Mouse (Mus musculus): ENCODE measurements around the gene Cdk14. TPM values are rescaled to one million over a fixed set of nuclear protein-coding genes. Genes with fewer than 3 reads are reported as not detected.

Gene Cdk14
- polyA plus RNA-seq, 1 experiment from 2014 or later = 30.6 TPM

DNA sequence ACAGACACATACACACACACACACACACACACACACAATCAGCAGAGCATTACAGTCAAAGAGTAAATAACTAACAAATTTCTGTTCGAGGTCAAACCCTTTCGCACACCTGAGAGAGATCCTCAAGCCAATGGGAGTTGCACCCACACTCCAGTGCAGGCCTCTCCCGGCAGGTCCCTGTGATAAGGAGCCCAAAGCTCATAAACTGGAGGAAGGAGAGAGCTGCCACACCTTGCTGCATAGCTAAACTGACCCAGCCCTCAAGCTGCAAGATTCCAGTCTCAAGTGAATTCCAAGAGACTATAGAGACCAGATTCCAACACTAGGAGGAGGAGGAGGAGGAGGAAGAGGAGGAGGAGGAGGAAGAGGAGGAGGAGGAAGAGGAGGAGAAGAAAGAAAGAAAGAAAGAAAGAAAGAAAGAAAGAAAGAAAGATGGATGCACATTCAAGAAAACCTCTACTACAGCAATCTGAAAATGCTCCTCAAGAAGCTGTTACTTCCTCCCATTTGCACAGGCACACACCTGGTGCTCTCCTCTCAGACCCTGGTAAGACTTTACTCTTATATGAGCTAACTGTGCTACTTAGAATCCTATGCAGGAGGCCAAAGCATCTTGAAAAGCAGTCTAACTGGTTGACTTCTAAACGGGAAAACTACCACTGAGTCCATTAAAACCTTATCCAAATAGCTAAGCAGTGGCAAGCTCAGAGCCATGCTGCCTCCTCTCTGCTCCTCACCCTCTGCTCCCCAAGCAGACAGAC lies 49.6 kb downstream of the Cdk14 start:
- H3K4me2 ChIP-seq (ENCODE audit: low read length) = no peak overlapping the region
- H3K27me3 ChIP-seq (replicated peaks; ENCODE audit: control insufficient read depth, insufficient read depth, low read length) = no peaks in the 10 kb centered on the region
- 80% methylated on average over 4 of the region's 4 CpGs for WGBS
- no peak overlapping the region for H3K27ac ChIP-seq (ENCODE audit: low read length)
- no peak overlapping the region for H3K4me3 ChIP-seq (replicated peaks; ENCODE audit: low read length)
- H3K4me1 ChIP-seq (replicated peaks; ENCODE audit: control insufficient read depth, insufficient read depth, low read length) = peaks cover 12% of the 10 kb centered on the region
- H3K9ac ChIP-seq (replicated peaks; ENCODE audit: low read depth, low read length) = no peak overlapping the region
- ATAC-seq = no peak
- no peaks in the 10 kb centered on the region for H3K36me3 ChIP-seq (ENCODE audit: control insufficient read depth, insufficient read depth)
- H3K9me3 ChIP-seq (ENCODE audit: control insufficient read depth, low read length) = no peaks in the 10 kb centered on the region

DNA sequence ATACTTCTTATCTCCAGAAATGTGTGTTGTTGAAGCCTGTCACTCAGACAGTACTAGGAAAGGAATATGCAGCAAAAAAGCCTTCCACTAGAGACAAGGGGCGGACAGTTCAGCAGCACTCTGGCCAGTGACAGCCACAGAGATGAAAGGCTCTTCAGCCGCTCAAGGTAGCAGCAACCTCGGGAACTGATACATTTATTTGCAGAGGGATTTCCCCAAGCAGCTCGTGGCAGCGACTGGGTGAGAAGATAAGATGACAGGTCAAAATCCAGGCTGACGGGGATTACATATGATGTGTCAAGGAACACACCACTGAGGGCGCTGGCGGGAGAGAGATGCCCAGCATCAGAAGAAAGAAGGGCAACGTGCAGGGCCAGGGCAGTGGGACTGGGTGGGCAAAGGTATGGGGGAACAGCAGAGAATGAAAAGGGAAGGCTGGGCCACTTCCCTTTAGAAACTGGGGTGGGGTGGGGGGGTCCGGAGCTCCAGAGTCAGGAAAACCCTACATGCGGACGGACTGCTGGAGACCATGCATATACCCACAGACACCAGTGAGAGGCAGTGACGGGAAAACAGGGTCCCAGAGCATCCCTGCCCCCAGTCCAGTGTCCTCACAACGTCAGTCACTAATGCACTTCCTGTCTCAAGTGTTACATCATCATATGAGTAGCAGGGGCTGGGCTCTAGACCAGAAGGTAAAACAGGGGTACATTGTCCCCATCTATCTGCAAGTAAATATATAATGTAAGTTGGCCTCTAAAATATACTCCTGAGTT lies 51.5 kb downstream of the Cdk14 start:
- Histone ChIP-seq H3K4me1 (replicated peaks; ENCODE audit: control insufficient read depth, insufficient read depth, low read length) (peaks cover 10% of the 10 kb centered on the region), H3K27ac (ENCODE audit: low read length) (no peak overlapping the region), H3K9ac (replicated peaks; ENCODE audit: low read depth, low read length) (no peak overlapping the region), H3K36me3 (ENCODE audit: control insufficient read depth, insufficient read depth) (no peaks in the 10 kb centered on the region), H3K27me3 (replicated peaks; ENCODE audit: control insufficient read depth, insufficient read depth, low read length) (no peaks in the 10 kb centered on the region), H3K4me3 (replicated peaks; ENCODE audit: low read length) (no peak overlapping the region), H3K9me3 (ENCODE audit: control insufficient read depth, low read length) (no peaks in the 10 kb centered on the region), H3K4me2 (ENCODE audit: low read length) (no peak overlapping the region)
- no peak for ATAC-seq
- WGBS = 88% methylated on average over 14 of the region's 14 CpGs

DNA sequence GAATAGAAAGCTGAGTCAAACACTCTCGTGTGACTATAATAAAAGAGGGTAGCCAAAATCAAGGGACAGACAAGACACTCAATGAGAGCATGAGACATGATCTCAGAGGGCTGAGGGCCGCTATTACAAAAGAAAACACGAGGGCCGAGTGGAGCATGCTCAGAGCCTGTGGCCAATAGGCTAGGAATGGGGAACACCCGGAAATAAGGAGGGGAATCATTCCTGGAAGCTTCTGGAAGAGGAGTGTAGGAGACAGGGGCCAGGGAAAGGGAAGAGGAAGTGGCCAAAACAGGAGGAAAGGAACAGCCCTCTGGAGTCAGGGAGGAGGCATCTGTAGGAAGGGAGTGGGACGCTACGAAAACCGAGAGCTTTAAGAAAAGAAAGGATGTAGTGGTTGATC lies 52.6 kb downstream of the Cdk14 start:
- ATAC-seq = no peak
- Histone ChIP-seq H3K27ac (ENCODE audit: low read length) (no peak overlapping the region), H3K36me3 (ENCODE audit: control insufficient read depth, insufficient read depth) (no peaks in the 10 kb centered on the region), H3K4me2 (ENCODE audit: low read length) (no peak overlapping the region), H3K9me3 (ENCODE audit: control insufficient read depth, low read length) (no peaks in the 10 kb centered on the region), H3K4me1 (replicated peaks; ENCODE audit: control insufficient read depth, insufficient read depth, low read length) (peaks cover 4% of the 10 kb centered on the region), H3K4me3 (replicated peaks; ENCODE audit: low read length) (no peak overlapping the region), H3K27me3 (replicated peaks; ENCODE audit: control insufficient read depth, insufficient read depth, low read length) (no peaks in the 10 kb centered on the region), H3K9ac (replicated peaks; ENCODE audit: low read depth, low read length) (no peak overlapping the region)
- 89% methylated on average over 8 of the region's 8 CpGs for WGBS

DNA sequence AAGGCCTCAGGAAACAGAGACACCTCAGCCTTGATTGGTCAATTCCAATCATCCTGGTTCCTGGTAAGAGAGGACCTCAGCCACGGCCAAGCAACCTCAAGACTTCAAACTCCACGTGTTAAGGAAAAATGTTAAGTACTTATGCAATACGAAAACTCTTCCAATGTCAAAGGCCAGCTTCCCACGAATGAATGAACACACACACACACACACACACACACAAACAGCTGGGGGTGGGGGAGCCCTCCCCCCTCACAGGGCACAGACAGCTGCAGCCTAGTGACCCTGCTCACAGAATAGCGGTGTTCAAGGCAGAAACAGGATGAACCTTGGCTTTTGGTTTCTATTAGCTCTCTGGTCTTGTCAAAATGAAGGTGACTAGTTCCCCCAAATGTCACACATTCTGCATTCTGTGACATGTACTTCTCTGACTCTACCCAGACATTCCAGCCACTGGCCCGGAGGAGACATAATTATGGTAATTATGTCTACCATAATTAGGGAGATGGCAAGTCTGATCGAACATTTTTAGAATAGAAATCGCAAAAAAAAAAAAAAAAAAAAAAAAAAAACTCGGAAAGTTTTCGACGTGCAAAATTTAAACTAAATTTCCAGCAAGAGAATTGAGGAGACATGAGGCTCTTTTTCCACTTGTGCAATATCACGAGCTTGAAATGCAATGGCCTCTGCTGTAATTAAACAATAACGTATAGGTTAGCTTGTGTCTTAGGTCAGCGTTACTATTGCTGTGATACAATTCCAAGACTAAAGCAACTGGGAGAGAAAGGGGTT lies 54.6 kb downstream of the Cdk14 start:
- Histone ChIP-seq H3K4me3 (replicated peaks; ENCODE audit: low read length) (no peak overlapping the region), H3K36me3 (ENCODE audit: control insufficient read depth, insufficient read depth) (no peaks in the 10 kb centered on the region), H3K27ac (ENCODE audit: low read length) (no peak overlapping the region), H3K4me2 (ENCODE audit: low read length) (no peak overlapping the region), H3K4me1 (replicated peaks; ENCODE audit: control insufficient read depth, insufficient read depth, low read length) (no peaks in the 10 kb centered on the region), H3K9ac (replicated peaks; ENCODE audit: low read depth, low read length) (no peak overlapping the region), H3K9me3 (ENCODE audit: control insufficient read depth, low read length) (no peaks in the 10 kb centered on the region), H3K27me3 (replicated peaks; ENCODE audit: control insufficient read depth, insufficient read depth, low read length) (no peaks in the 10 kb centered on the region)
- WGBS = 81% methylated on average over 14 of the region's 14 CpGs
- ATAC-seq = no peak

DNA sequence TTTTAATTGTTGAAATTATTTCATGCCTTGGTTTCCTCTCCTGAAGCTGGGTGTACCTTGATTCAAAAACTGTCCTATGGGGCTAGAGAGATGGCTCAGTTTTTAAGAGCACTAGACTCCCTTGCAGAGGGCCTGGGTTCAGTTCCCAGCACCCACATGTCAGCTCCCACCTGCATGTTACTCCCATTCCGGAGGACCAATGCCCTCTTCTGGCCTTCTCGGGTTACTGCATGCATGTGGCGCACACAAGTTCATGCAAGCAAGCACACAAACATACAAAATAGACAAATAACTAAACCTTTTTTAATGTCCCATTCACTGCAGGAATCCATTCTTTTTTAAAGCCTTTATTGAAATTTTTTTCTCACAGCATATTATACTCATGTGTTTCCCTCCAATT lies 58.4 kb downstream of the Cdk14 start:
- H3K27me3 ChIP-seq (replicated peaks; ENCODE audit: control insufficient read depth, insufficient read depth, low read length) = no peaks in the 10 kb centered on the region
- H3K36me3 ChIP-seq (ENCODE audit: control insufficient read depth, insufficient read depth) = no peaks in the 10 kb centered on the region
- no peak overlapping the region for H3K4me2 ChIP-seq (ENCODE audit: low read length)
- H3K4me1 ChIP-seq (replicated peaks; ENCODE audit: control insufficient read depth, insufficient read depth, low read length) = no peaks in the 10 kb centered on the region
- H3K9ac ChIP-seq (replicated peaks; ENCODE audit: low read depth, low read length) = no peak overlapping the region
- no peak for ATAC-seq
- no peak overlapping the region for H3K4me3 ChIP-seq (replicated peaks; ENCODE audit: low read length)
- WGBS = 92% methylated on average over 3 of the region's 3 CpGs
- H3K27ac ChIP-seq (ENCODE audit: low read length) = no peak overlapping the region
- H3K9me3 ChIP-seq (ENCODE audit: control insufficient read depth, low read length) = no peaks in the 10 kb centered on the region

DNA sequence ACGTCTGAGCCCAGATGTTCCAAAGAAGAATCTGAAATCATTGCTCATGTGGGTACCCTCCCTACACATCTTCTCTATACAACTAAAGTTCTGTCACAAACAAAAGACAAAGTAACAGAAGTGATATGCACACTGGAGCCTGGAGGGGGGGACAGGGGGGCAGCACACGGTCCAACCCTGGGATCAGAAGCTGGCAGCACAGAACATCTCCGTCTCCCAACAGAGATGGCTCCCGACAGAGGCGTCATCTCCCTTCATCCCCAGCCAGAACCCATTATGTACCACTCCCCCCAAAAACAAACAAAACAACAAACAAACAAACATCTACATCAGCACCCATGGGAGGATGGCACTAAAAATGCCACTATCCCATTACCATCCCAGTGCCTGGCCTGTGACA lies 59.8 kb downstream of the Cdk14 start:
- Histone ChIP-seq H3K9me3 (ENCODE audit: control insufficient read depth, low read length) (no peaks in the 10 kb centered on the region), H3K9ac (replicated peaks; ENCODE audit: low read depth, low read length) (no peak overlapping the region), H3K36me3 (ENCODE audit: control insufficient read depth, insufficient read depth) (no peaks in the 10 kb centered on the region), H3K27ac (ENCODE audit: low read length) (no peak overlapping the region), H3K4me3 (replicated peaks; ENCODE audit: low read length) (no peak overlapping the region), H3K27me3 (replicated peaks; ENCODE audit: control insufficient read depth, insufficient read depth, low read length) (no peaks in the 10 kb centered on the region), H3K4me2 (ENCODE audit: low read length) (no peak overlapping the region), H3K4me1 (replicated peaks; ENCODE audit: control insufficient read depth, insufficient read depth, low read length) (no peaks in the 10 kb centered on the region)
- 93% methylated on average over 5 of the region's 5 CpGs for WGBS
- ATAC-seq = no peak

DNA sequence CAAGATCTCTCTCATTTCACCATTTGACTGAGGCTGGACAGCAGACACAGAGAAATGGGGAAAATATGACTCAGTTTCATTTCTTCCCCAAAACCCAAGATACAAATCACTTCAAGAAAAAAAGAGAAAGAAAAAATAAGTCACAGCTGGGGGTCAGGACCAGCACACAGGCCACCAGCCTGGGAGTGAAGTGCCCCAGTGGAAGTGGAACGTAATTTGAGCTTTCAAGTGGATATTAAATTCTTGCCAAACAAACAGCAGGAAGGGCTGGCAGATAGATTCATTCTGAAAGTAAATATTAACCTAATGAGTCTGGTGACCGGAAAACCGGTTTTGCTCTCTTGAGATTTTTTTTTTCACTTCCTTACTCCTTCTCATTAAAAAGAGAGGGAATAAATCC lies 60.2 kb downstream of the Cdk14 start:
- Histone ChIP-seq H3K27ac (ENCODE audit: low read length) (no peak overlapping the region), H3K4me2 (ENCODE audit: low read length) (no peak overlapping the region), H3K9me3 (ENCODE audit: control insufficient read depth, low read length) (no peaks in the 10 kb centered on the region), H3K36me3 (ENCODE audit: control insufficient read depth, insufficient read depth) (no peaks in the 10 kb centered on the region), H3K27me3 (replicated peaks; ENCODE audit: control insufficient read depth, insufficient read depth, low read length) (no peaks in the 10 kb centered on the region), H3K9ac (replicated peaks; ENCODE audit: low read depth, low read length) (no peak overlapping the region), H3K4me3 (replicated peaks; ENCODE audit: low read length) (no peak overlapping the region), H3K4me1 (replicated peaks; ENCODE audit: control insufficient read depth, insufficient read depth, low read length) (no peaks in the 10 kb centered on the region)
- ATAC-seq = no peak
- 66% methylated on average over 3 of the region's 3 CpGs for WGBS

DNA sequence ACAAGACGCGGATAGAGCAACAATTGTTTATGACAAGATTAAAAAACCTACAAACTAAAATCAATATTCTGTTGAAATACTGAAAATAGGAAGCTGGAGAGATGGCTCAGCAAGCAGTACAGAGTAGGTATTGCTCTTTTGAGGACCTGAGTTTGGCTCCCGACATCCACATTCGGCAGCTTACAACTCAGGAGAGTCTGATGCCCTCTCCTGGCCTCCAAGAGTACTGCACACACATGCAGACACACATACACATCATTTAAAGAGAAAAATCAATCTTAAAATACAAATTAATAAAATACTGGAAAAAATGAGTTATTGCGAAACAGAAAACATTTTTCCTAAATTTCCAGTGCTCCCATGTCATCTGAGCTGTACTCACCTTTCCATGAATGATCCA lies 60.7 kb downstream of the Cdk14 start:
- Histone ChIP-seq H3K4me3 (replicated peaks; ENCODE audit: low read length) (no peak overlapping the region), H3K9me3 (ENCODE audit: control insufficient read depth, low read length) (no peaks in the 10 kb centered on the region), H3K27me3 (replicated peaks; ENCODE audit: control insufficient read depth, insufficient read depth, low read length) (no peaks in the 10 kb centered on the region), H3K27ac (ENCODE audit: low read length) (no peak overlapping the region), H3K9ac (replicated peaks; ENCODE audit: low read depth, low read length) (no peak overlapping the region), H3K4me1 (replicated peaks; ENCODE audit: control insufficient read depth, insufficient read depth, low read length) (no peaks in the 10 kb centered on the region), H3K36me3 (ENCODE audit: control insufficient read depth, insufficient read depth) (no peaks in the 10 kb centered on the region), H3K4me2 (ENCODE audit: low read length) (no peak overlapping the region)
- 96% methylated on average over 5 of the region's 5 CpGs for WGBS
- ATAC-seq = no peak

DNA sequence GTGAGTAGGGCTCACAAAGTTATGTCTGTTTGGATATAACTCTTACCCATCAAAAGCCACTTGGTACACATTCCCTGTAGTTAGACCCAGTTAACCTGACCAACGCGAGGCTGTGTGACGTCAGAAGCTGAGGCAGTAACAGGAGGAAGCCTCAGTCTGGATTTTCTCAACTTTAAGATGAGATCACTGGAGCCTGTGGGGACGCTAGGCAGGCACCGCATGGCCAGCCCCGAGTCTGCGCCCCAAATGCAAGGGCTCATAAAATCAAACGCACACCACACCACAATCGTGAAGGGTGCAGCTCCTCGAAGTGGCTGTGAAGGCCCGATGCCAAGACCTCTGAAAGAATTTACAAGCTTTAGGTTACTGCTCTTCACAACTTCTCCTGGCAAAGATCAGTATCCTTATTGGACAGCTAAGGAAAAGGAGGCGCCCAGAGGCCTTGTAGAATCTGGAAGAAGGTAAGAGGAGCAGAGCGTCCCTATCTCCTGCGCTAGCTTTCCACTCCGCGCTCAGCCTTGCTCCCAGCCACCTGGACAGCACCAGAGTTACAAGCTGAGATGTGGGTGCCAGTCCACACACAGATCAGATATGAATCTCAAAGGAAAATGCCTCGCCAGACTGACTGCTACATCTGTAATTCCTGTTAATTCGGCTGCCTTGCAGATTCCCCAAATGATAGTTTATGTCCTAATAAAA lies 61.9 kb downstream of the Cdk14 start:
- Histone ChIP-seq H3K27me3 (replicated peaks; ENCODE audit: control insufficient read depth, insufficient read depth, low read length) (no peaks in the 10 kb centered on the region), H3K4me1 (replicated peaks; ENCODE audit: control insufficient read depth, insufficient read depth, low read length) (no peaks in the 10 kb centered on the region), H3K4me2 (ENCODE audit: low read length) (no peak overlapping the region), H3K36me3 (ENCODE audit: control insufficient read depth, insufficient read depth) (no peaks in the 10 kb centered on the region), H3K9me3 (ENCODE audit: control insufficient read depth, low read length) (no peaks in the 10 kb centered on the region), H3K4me3 (replicated peaks; ENCODE audit: low read length) (no peak overlapping the region), H3K9ac (replicated peaks; ENCODE audit: low read depth, low read length) (no peak overlapping the region), H3K27ac (ENCODE audit: low read length) (no peak overlapping the region)
- 93% methylated on average over 18 of the region's 18 CpGs for WGBS
- ATAC-seq = no peak
